ENCODE assay signal across 16 mouse cellular contexts in the genomic region with DNA sequence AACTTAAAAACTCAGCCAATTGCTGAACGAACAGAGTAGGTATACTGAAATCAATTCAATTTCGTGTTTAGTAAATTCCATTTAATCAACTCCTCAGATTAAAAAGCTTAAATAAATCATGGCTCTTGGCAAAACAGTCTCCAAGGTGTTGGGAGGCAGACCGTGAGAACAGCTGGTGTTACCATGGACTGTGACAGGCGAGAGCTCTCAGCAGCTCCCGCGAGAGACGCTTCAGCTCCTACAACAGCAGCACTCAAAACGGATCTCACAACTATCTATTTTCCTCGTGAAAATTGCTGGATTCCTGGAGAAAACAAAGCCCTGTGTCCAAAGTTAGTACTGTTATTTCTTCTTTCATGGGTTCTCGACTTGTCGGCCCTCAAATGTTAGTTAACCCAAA. TPM values are rescaled to one million over a fixed set of nuclear protein-coding genes. Genes with fewer than 3 reads are reported as not detected.
DNase-seq lines count a peak whose midpoint lies in the region; ATAC-seq and TF ChIP-seq lines count a peak whose summit lies in the region.
"Had no signal": no experiment of that assay in that cellular context is flagged by ENCODE, and none has a peak within 500 bp of the region (broad histone marks: within the 10 kb centered on the region; RNA-seq: fewer than 3 reads in every experiment).

No protein-coding gene starts in this region.

- 49% methylated on average over 11 of the region's 11 CpGs for WGBS in embryonic facial prominence, embryonic 15.5 days
- 66% methylated on average over 11 of the region's 11 CpGs for WGBS in heart, embryonic 11.5 days (ENCODE audit: insufficient replicate concordance)

- no peak overlapping the region for H3K9ac ChIP-seq in embryonic facial prominence, embryonic 15.5 days
- H3K9ac ChIP-seq in heart, embryonic 11.5 days (ENCODE audit: low read depth, low read length) = no peak overlapping the region
- H3K9ac ChIP-seq: liver, embryonic 15.5 days; midbrain, embryonic 12.5 days had no signal

- H3K4me2 ChIP-seq in embryonic facial prominence, embryonic 15.5 days (replicated peaks) = no peak overlapping the region
- H3K4me2 ChIP-seq in heart, embryonic 11.5 days = no peak overlapping the region
- H3K4me2 ChIP-seq: liver, embryonic 15.5 days; midbrain, embryonic 12.5 days had no signal

- no peak overlapping the region; the same call in 1 of the 2 replicates for H3K27ac ChIP-seq in left cerebral cortex, adult 2 months
- 0 out of 2 replicates have a peak overlapping the region, but pooled peaks have one; percentile 55 for H3K27ac ChIP-seq in embryonic facial prominence, embryonic 15.5 days (replicated peaks)
- no peak overlapping the region for H3K27ac ChIP-seq in heart, embryonic 11.5 days (ENCODE audit: low read depth, low read length)
- H3K27ac ChIP-seq: liver, embryonic 15.5 days; midbrain, embryonic 12.5 days had no signal

- peak; percentile 76 for ATAC-seq in frontal cortex, adult (ENCODE audit: low TSS enrichment)
- ATAC-seq in embryonic facial prominence, embryonic 15.5 days (ENCODE audit: insufficient number of reproducible peaks, low FRiP score, low TSS enrichment, low read depth) = no peak
- no peak for ATAC-seq in heart, embryonic 11.5 days (replicated peaks; ENCODE audit: insufficient number of reproducible peaks, low FRiP score, low TSS enrichment)

- H3K27me3 ChIP-seq in embryonic facial prominence, embryonic 15.5 days = no peaks in the 10 kb centered on the region
- H3K27me3 ChIP-seq in heart, embryonic 11.5 days (ENCODE audit: control insufficient read depth, insufficient read depth, low read length) = no peaks in the 10 kb centered on the region
- H3K27me3 ChIP-seq: liver, embryonic 15.5 days; midbrain, embryonic 12.5 days had no signal

- H3K4me1 ChIP-seq in embryonic facial prominence, embryonic 15.5 days = peaks cover 12% of the 10 kb centered on the region
- no peaks in the 10 kb centered on the region for H3K4me1 ChIP-seq in heart, embryonic 11.5 days (ENCODE audit: control insufficient read depth, insufficient read depth, low read length)
- H3K4me1 ChIP-seq: liver, embryonic 15.5 days; midbrain, embryonic 12.5 days had no signal

- no peak for DNase-seq in frontal cortex, postnatal 25 days (ENCODE audit: low spot score in 2 of 2)
- DNase-seq in left cerebral cortex, postnatal 25 days (ENCODE audit: low spot score in 2 of 2) = peak; percentile 32 to 52
- no peak for DNase-seq in left cerebral cortex, adult 2 months (ENCODE audit: extremely low spot score in 1 of 2, low spot score in 2 of 2)
- peak; percentile 62 for DNase-seq in brain, adult 2 months (ENCODE audit: low read depth, low spot score)
- no peak for DNase-seq in lung, postnatal 25 days (ENCODE audit: low spot score)
- DNase-seq: cerebellum, postnatal 14 days; gastrocnemius, postnatal 10 days; kidney, adult 2 months; lung, postnatal 36 days; thymus, adult 18-20 months had no signal

- H3K36me3 ChIP-seq in embryonic facial prominence, embryonic 15.5 days = peaks cover 57% of the 10 kb centered on the region
- H3K36me3 ChIP-seq in heart, embryonic 11.5 days (ENCODE audit: control insufficient read depth, insufficient read depth, low read length) = peaks cover 32% of the 10 kb centered on the region

- no peak for TF ChIP-seq CTCF in left cerebral cortex, adult 2 months (IDR thresholded peaks at IDR 0.05)

- H3K9me3 ChIP-seq in embryonic facial prominence, embryonic 15.5 days (replicated peaks) = no peaks in the 10 kb centered on the region
- peaks cover 3% of the 10 kb centered on the region; the same call in 1 of the 2 replicates for H3K9me3 ChIP-seq in heart, embryonic 11.5 days (replicated peaks; ENCODE audit: control insufficient read depth, low read length)
- H3K9me3 ChIP-seq: liver, embryonic 15.5 days; midbrain, embryonic 12.5 days had no signal

- intact Hi-C loops in left cerebral cortex, postnatal 25 days (cut with DNase I) = no loop called here
- intact Hi-C loops in left cerebral cortex, adult 2 months (cut with DNase I) = no loop called here

- no peak overlapping the region for H3K4me3 ChIP-seq in left cerebral cortex, adult 2 months
- no peak overlapping the region for H3K4me3 ChIP-seq in embryonic facial prominence, embryonic 15.5 days (replicated peaks)
- no peak overlapping the region for H3K4me3 ChIP-seq in heart, embryonic 11.5 days (ENCODE audit: low read depth, low read length)
- H3K4me3 ChIP-seq: liver, embryonic 15.5 days; midbrain, embryonic 12.5 days had no signal

RNA-seq across cellular contexts. Expression of gene Bcl2l14, which starts 53.8 kb away (rescaled TPM):
- total RNA-seq in left cerebral cortex, postnatal 25 days (2021) = not detected
- total RNA-seq in left cerebral cortex, adult 2 months (2021) = not detected
- 2.4 and 2.8 TPM in 2 replicates for polyA plus RNA-seq in embryonic facial prominence, embryonic 15.5 days (2015; fragmentation: Nextera tagmentation; extraction: Ambion mirVana)
- 0.11 and 0.45 TPM in 2 replicates for polyA plus RNA-seq in heart, embryonic 11.5 days (2014; fragmentation: Nextera tagmentation; extraction: Ambion mirVana)
- total RNA-seq: gastrocnemius, postnatal 10 days; heart, postnatal 25 days had no signal

Comparison
In these comparisons a context has a peak if more than half of its experiments do, and no peak if none do; other contexts are left out.
1. DNase-seq: peak in left cerebral cortex, postnatal 25 days (2 of 2) and brain, adult 2 months (single experiment); none in frontal cortex, postnatal 25 days (0 of 2), left cerebral cortex, adult 2 months (0 of 2) and lung, postnatal 25 days (single experiment).